Mouse (Mus musculus): Measurements from ENCODE around the gene 4931429L15Rik.
"Not testable (repeated sequence)": the region's sequence is repeated elsewhere in the genome, so short reads cannot be mapped to it uniquely, and the experiment has no call there.

The 4931429L15Rik gene

DNA sequence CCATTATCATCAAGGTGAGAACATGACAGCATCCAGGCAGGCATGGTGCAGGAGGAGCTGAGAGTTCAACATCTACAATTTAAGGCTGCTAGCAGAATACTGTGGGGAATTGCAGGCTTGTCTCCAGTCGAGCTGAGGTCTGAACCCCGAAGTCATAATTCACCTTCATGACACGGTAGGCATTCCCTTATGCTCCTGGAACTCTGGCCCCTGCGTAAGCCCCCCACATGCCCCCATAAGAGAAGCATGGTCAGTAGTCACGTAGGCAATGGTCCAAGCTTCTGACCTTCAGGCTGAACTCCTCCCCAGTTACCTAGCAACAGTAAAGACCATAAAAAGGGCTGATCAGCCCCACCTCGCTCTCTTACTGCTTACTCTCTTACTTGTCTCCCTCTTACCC lies at the start of gene 4931429L15Rik:
Gene 4931429L15Rik, minus strand, starts transcription at position 101 of the 400 bp plus-strand sequence.
- DNase-seq = not testable (repeated sequence)

GRCm38 (mm10) chr9:46362459-46362858 lies 42.7 kb upstream of the 4931429L15Rik start:
- DNase-seq = no peak

- no peak for DNase-seq
Observed at GRCm38 (mm10) chr9:46361461-46362111, 41.8 kb upstream of the 4931429L15Rik start.

DNA sequence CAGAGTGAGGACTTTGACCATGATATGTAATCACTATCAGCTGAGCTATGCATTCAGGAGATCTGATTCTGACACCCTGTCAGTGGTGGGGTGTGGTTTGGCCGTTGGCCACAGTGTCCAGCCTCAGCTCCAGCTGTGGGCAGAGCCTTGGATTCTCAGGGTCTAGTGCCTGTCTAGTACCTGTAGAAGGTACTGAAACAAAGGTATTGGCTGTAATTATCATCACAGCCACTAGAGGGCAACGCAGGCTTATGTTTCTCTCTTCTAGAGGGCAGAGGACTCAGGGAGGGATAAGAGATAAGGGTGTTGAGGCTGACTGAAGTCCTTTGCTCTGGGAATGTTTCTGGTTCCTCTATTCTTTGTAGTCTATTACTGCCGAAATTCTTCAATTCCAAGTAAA lies 34.2 kb upstream of the 4931429L15Rik start:
- peak; percentile 49 for DNase-seq

GRCm38 (mm10) chr9:46353330-46353724 lies 33.5 kb upstream of the 4931429L15Rik start:
- DNase-seq = no peak

GRCm38 (mm10) chr9:46352651-46353329 lies 33.0 kb upstream of the 4931429L15Rik start:
- no peak for DNase-seq

- DNase-seq = no peak
Observed at GRCm38 (mm10) chr9:46350451-46350981, 30.7 kb upstream of the 4931429L15Rik start.

- no peak for DNase-seq
Observed at GRCm38 (mm10) chr9:46345887-46346665, 26.3 kb upstream of the 4931429L15Rik start.

DNA sequence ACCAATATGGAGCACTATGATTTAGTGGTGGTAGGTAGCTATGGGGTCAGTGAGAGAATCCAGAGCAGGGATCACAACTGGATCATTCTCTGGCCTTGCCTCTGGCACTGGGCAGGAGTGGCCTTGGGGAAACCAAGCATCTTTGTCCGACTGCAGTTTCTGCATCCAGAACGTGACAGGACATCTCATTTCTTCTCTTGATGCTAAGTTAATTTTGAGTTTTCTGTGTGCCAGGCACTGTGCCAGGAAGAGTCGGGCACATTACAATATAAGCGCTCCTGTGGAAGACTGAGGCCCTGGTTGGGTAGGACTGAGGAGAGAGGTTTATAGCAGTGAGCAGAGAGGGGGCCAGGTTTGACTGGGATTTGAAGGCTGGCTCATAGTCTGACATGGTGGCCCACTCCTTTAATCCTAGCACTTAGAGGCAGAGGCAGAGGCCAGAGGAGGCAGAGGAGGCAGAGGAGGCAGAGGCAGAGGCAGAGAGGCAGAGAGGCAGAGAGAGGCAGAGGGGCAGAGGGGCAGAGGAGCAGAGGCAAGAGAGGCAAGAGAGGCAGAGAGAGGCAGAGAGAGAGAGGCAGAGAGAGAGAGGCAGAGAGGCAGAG lies 19.4 kb upstream of the 4931429L15Rik start:
- DNase-seq = no peak

- DNase-seq = no peak
Observed at GRCm38 (mm10) chr9:46338384-46338783, 18.6 kb upstream of the 4931429L15Rik start.

DNA sequence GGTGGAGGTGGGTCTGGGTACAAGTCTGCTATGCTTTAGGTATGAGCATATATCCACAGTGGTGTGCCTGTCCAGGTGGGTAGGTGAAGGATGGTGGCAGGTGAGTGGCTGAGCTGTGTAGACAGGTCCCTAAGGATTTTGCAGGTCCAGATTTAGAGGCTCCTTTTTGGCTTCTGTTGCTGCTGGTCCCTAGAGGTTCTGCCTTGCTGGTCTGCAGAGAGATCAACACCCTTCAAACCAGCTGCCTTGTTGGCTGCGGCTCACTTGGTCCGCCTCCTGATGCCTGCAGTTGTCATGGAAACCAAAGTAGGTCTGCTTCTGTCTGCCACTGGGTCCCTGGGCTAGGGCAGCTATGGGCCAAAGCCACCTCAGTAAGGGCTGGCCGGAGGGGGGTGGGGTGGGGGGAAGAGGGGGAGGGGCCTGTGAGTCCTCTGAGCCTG lies 18.1 kb upstream of the 4931429L15Rik start:
- DNase-seq = no peak

- DNase-seq = no peak
Observed at GRCm38 (mm10) chr9:46337331-46337730, 17.5 kb upstream of the 4931429L15Rik start.

GRCm38 (mm10) chr9:46336294-46336693 lies 16.5 kb upstream of the 4931429L15Rik start:
- not testable (repeated sequence) for DNase-seq

- no peak for DNase-seq
Observed at GRCm38 (mm10) chr9:46335461-46335995, 15.7 kb upstream of the 4931429L15Rik start.

GRCm38 (mm10) chr9:46334471-46335025 lies 14.8 kb upstream of the 4931429L15Rik start:
- no peak for DNase-seq

DNA sequence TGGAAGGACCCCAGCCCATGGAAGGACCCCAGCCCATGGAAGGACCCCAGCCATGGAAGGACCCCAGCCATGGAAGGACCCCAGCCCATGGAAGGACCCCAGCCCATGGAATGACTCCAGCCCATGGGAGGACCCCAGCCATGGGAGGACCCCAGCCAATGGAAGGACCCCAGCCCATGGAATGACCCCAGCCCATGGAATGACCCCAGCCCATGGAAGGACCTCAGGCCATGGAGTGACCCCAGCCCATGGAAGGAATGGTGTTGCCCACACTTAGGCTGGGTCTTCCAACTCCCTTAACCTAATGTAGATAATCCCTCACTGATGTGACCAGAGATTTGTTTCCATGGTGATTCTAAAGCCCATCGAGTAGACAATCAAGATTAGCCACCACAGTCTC lies 11.5 kb upstream of the 4931429L15Rik start:
- no peak for DNase-seq

- no peak for DNase-seq
Observed at GRCm38 (mm10) chr9:46330586-46330895, 10.8 kb upstream of the 4931429L15Rik start.

DNA sequence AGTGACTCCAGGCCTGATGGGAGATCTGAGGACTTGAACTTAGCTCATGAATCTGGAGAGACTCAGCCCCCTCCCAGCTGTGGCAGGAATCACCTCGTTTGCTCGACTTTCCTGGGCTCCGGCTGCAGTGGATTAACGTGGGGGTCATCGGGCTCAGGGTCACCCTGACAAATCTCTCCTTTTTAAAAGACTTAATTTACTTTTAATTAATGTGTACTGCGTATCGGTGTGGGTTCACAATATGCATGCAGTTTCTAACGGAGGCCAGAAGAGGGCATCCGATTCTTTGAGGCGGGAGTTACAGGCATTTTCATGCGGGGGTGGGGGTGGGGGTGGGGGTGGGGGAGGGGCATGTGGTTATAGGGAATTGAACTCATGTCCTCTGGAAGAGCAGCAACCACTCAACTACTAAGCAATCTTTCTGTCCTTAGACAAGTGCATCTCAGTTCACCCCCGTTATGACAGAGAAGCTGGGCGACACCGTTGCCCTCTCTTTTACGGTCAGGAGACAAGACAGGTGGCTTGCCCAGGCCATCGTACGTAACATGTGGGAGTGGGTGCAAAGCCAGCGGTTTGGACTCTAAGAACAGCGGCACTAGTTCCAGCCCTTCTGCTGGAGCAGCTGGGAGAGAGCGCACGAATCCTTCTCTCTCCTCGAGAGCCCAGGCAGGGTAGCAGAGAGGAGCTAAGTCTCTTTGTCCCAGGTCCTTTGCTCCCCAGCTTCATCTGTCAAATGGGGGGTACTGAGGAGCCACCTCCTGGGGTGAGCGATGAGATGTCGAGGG lies 10.2 kb upstream of the 4931429L15Rik start:
- DNase-seq = no peak

DNA sequence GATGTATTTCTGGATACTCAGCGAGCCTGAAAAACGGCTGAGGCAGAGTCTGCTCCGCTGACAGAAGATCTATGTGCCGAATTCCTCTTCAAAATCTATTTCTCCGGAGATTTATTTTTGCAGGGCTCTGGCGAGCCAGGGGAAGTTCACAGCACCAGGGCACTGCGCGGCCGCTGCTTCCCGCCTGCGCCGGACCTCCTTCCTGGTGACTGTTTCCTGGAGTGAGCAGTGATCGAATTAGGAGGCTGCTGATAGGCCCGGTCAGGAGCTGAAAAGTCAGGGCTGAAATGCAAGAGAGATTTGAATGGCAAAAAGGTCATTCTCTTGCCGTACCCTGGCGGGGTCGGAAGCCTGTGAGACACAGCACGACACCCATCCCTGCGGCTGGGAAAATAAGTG lies 9.5 kb upstream of the 4931429L15Rik start:
- no peak for DNase-seq

- DNase-seq = peak; percentile 61
Observed at GRCm38 (mm10) chr9:46328572-46329249, 8.9 kb upstream of the 4931429L15Rik start.
